Mouse (Mus musculus): Measurements from ENCODE around the gene Gm3238. TPM values are rescaled to one million over a fixed set of nuclear protein-coding genes. Genes with fewer than 3 reads are reported as not detected.
A peak's percentile ranks its signal among the peaks of the same experiment; 100 is the strongest.
"Not testable (repeated sequence)": the region's sequence is repeated elsewhere in the genome, so short reads cannot be mapped to it uniquely, and the experiment has no call there.

Gm3238 gene
- total RNA-seq, 2 experiments from 2014 or later: not detected

- not testable (repeated sequence) for DNase-seq (ENCODE audit: low spot score in 2 of 2)
Observed at GRCm38 (mm10) chr10:77750686-77751085, 20.4 kb downstream of the Gm3238 start.

GRCm38 (mm10) chr10:77741924-77742688 lies 29.0 kb downstream of the Gm3238 start, which contains the start of gene Gm18596:
TSS of gene Gm18596 (minus strand) at chr10:77742638.
- DNase-seq (ENCODE audit: low spot score in 2 of 2): peak in 1 of 2 experiments; percentile 32

- no peak for DNase-seq (ENCODE audit: low spot score in 2 of 2)
Observed at GRCm38 (mm10) chr10:77738929-77739328, 32.2 kb downstream of the Gm3238 start.

GRCm38 (mm10) chr10:77735928-77736327 lies 35.2 kb downstream of the Gm3238 start:
- DNase-seq (ENCODE audit: low spot score in 2 of 2): no peak

- DNase-seq (ENCODE audit: low spot score in 2 of 2): no peak
Observed at GRCm38 (mm10) chr10:77729241-77729640, 41.9 kb downstream of the Gm3238 start.

- DNase-seq (ENCODE audit: low spot score in 2 of 2): no peak
Observed at GRCm38 (mm10) chr10:77728280-77728679, 42.8 kb downstream of the Gm3238 start.

- DNase-seq (ENCODE audit: low spot score in 2 of 2): no peak
Observed at GRCm38 (mm10) chr10:77726186-77726585, 44.9 kb downstream of the Gm3238 start, which contains the start of gene Gm10100. TSS of gene Gm10100 (plus strand) at chr10:77726486.

- no peak for DNase-seq (ENCODE audit: low spot score in 2 of 2)
Observed at GRCm38 (mm10) chr10:77724855-77725254, 46.3 kb downstream of the Gm3238 start.

Other genes starting within 250 kb of the Gm3238 start
- 1 to 10 TPM; 3.5 to 3.8 TPM for gene Itgb2, start 241.1 kb downstream of the Gm3238 start, total RNA-seq (2021)
- 10 to 100 TPM; 71.6 to 82.0 TPM for gene Pttg1ip, start 189.6 kb downstream of the Gm3238 start, total RNA-seq (2021)
- 100 to 1,000 TPM; 129 to 156 TPM for gene Sumo3, start 165.2 kb downstream of the Gm3238 start, total RNA-seq (2021)
- gene Gm49325, start 165.1 kb downstream of the Gm3238 start, total RNA-seq (2021): 10 to 100 TPM; 17.9 to 34.8 TPM
- gene Ube2g2, start 149.1 kb downstream of the Gm3238 start, total RNA-seq (2021): 10 to 100 TPM; 46.6 to 54.3 TPM
- not detected for gene Tspear, start 84.8 kb downstream of the Gm3238 start, total RNA-seq (2021)
- gene Gm19402, start 80.6 kb downstream of the Gm3238 start, total RNA-seq (2021): not detected
- gene Gm9508, start 74.1 kb downstream of the Gm3238 start, total RNA-seq (2021): not detected
- gene Gm10272, start 64.7 kb downstream of the Gm3238 start, total RNA-seq (2021): not detected
- not detected for gene Gm10024, start 59.9 kb downstream of the Gm3238 start, total RNA-seq (2021)
- not detected for gene Gm10142, start 55.5 kb downstream of the Gm3238 start, total RNA-seq (2021)
- gene Krtap12-1, start 50.7 kb downstream of the Gm3238 start, total RNA-seq (2021): not detected
- not detected for gene Gm10100, start 44.8 kb downstream of the Gm3238 start, total RNA-seq (2021)
- gene Gm18596, start 28.7 kb downstream of the Gm3238 start, total RNA-seq (2021): not detected
- not detected for gene Gm9736, start 20.0 kb downstream of the Gm3238 start, total RNA-seq (2021)
- not detected for gene Gm3233, start 11.6 kb downstream of the Gm3238 start, total RNA-seq (2021)
- gene Gm7138, start 5.6 kb upstream of the Gm3238 start, total RNA-seq (2021): not detected
- gene Gm3250, start 11.2 kb upstream of the Gm3238 start, total RNA-seq (2021): not detected
- not detected for gene Gm7137, start 16.9 kb upstream of the Gm3238 start, total RNA-seq (2021)
- not detected for gene Gm9639, start 23.8 kb upstream of the Gm3238 start, total RNA-seq (2021)
- gene Gm19668, start 27.8 kb upstream of the Gm3238 start, total RNA-seq (2021): not detected
- not detected for gene Gm9507, start 40.5 kb upstream of the Gm3238 start, total RNA-seq (2021)
- not detected for gene Gm2696, start 43.4 kb upstream of the Gm3238 start, total RNA-seq (2021)
- not detected for gene Krtap10-4, start 55.8 kb upstream of the Gm3238 start, total RNA-seq (2021)
- not detected for gene Krtap10-10, start 64.6 kb upstream of the Gm3238 start, total RNA-seq (2021)
- not detected for gene Gm36176, start 75.5 kb upstream of the Gm3238 start, total RNA-seq (2021)
- gene Gm10318, start 81.5 kb upstream of the Gm3238 start, total RNA-seq (2021): not detected
- gene Gm3285, start 90.7 kb upstream of the Gm3238 start, total RNA-seq (2021): not detected
- 10 to 100 TPM; 19.2 to 20.6 TPM for gene Lrrc3, start 131.2 kb upstream of the Gm3238 start, total RNA-seq (2021)
- 10 to 100 TPM; 26.0 to 27.3 TPM for gene Trpm2, start 199.2 kb upstream of the Gm3238 start, total RNA-seq (2021)
- gene 1810043G02Rik, start 207.2 kb upstream of the Gm3238 start, total RNA-seq (2021): 10 to 100 TPM; 32.7 to 42.5 TPM
- gene Pfkl, start 238.8 kb upstream of the Gm3238 start, total RNA-seq (2021): 100 to 1,000 TPM; 112 to 116 TPM

Measured in layer of hippocampus, postnatal 10 days (tissue).